Mouse (Mus musculus) MEL (cell line): Measurements from ENCODE around the gene Hemk1. TPM values are rescaled to one million over a fixed set of nuclear protein-coding genes. Genes with fewer than 3 reads are reported as not detected.
A peak's percentile ranks its signal among the peaks of the same experiment; 100 is the strongest.

Experiments used
- DNase-seq: peaks from one replicate; pipeline ENCODE4 v3.0.0; 2011; ENCODE audit warnings: low read depth, low spot score
- H3K27ac ChIP-seq: 2 replicates; pipeline ENCODE4 v1.5.1; 2012; ENCODE audit warnings: low read depth, mild to moderate bottlenecking, control low read depth, low read length, moderate library complexity; ENCODE audit not compliant: control insufficient read depth
- H3K27me3 ChIP-seq, 2 experiments: fragments of 150-350 bp in 1 of 2; sonication (generic) in 1 of 2; 2 replicates each; pipeline ENCODE4 v1.6.1; 2012; ENCODE audit warnings: low read length in 2 of 2, mild to moderate bottlenecking in 2 of 2, improper control_type of control experiment in 1 of 2, moderate library complexity in 1 of 2; ENCODE audit not compliant: insufficient read depth in 2 of 2, control insufficient read depth in 1 of 2
- H3K36me3 ChIP-seq, 2 experiments: 2 replicates each; pipeline ENCODE4 v1.6.1; 2012 to 2014; ENCODE audit warnings: low read length in 2 of 2, improper control_type of control experiment in 1 of 2, inconsistent platforms in 1 of 2, mild to moderate bottlenecking in 1 of 2; ENCODE audit not compliant: insufficient read depth in 2 of 2, control insufficient read depth in 1 of 2
- H3K4me1 ChIP-seq, 2 experiments: fragments of 150-350 bp in 1 of 2; sonication (generic) in 1 of 2; 2 replicates each; pipeline ENCODE4 v1.6.1; 2012; ENCODE audit warnings: low read length in 2 of 2, improper control_type of control experiment in 1 of 2, mild to moderate bottlenecking in 1 of 2; ENCODE audit not compliant: insufficient read depth in 2 of 2, control insufficient read depth in 1 of 2
- H3K4me3 ChIP-seq, 2 experiments: fragments of 150-350 bp in 1 of 2; sonication (generic) in 1 of 2; 2 replicates each; pipeline ENCODE4 v1.5.1; 2012; ENCODE audit warnings: low read depth in 2 of 2, low read length in 2 of 2, mild to moderate bottlenecking in 2 of 2, moderate library complexity in 2 of 2, control low read depth in 1 of 2, improper control_type of control experiment in 1 of 2; ENCODE audit not compliant: control insufficient read depth in 1 of 2, insufficient read depth in 1 of 2
- H3K79me2 ChIP-seq: 2 replicates; pipeline ENCODE4 v1.6.1; 2012; ENCODE audit warnings: mild to moderate bottlenecking, low read length, moderate library complexity; ENCODE audit not compliant: control insufficient read depth, poor library complexity, insufficient read depth
- H3K9ac ChIP-seq: 2 replicates; pipeline ENCODE4 v1.6.1; 2012; ENCODE audit warnings: low read depth, mild to moderate bottlenecking, control low read depth, low read length, moderate library complexity; ENCODE audit not compliant: control insufficient read depth, poor library complexity, severe bottlenecking
- H3K9me3 ChIP-seq: fragments of 150-350 bp; sonication (generic); replicated peaks from 2 replicates; pipeline ENCODE4 v1.6.1; 2012; ENCODE audit warnings: mild to moderate bottlenecking, low read length, improper control_type of control experiment, moderate library complexity; ENCODE audit not compliant: insufficient read depth
- EP300 ChIP-seq, 2 experiments: IDR thresholded peaks; 2 replicates each; pipeline ENCODE4 v1.6.1; 2011; ENCODE audit warnings: improper control_type of control experiment in 2 of 2, low read length in 2 of 2, low read depth in 1 of 2, mild to moderate bottlenecking in 1 of 2
- GABPA ChIP-seq: IDR thresholded peaks from 2 replicates; pipeline ENCODE4 v1.6.1; 2012; ENCODE audit warnings: low read depth, mild to moderate bottlenecking, inconsistent platforms, low read length, improper control_type of control experiment, moderate library complexity
- HCFC1 ChIP-seq: IDR thresholded peaks from 2 replicates; pipeline ENCODE4 v1.6.1; 2012; ENCODE audit warnings: low read depth, mild to moderate bottlenecking, inconsistent platforms, low read length, improper control_type of control experiment, moderate library complexity
- MAFK ChIP-seq: IDR thresholded peaks from 2 replicates; pipeline ENCODE4 v1.6.1; 2011; ENCODE audit warnings: low read depth, mild to moderate bottlenecking, low read length, improper control_type of control experiment, borderline replicate concordance
- MXI1 ChIP-seq: IDR thresholded peaks from 2 replicates; pipeline ENCODE4 v1.6.1; 2011; ENCODE audit warnings: mild to moderate bottlenecking, low read depth, low read length, improper control_type of control experiment
- NELFE ChIP-seq: IDR thresholded peaks from 2 replicates; pipeline ENCODE4 v1.6.1; 2011; ENCODE audit warnings: low read depth, low read length, improper control_type of control experiment
- POLR2AphosphoS5 ChIP-seq: IDR thresholded peaks from 2 replicates; pipeline ENCODE4 v1.6.1; 2012; ENCODE audit warnings: low read depth, borderline replicate concordance, mild to moderate bottlenecking, inconsistent platforms, low read length, moderate library complexity, mixed read lengths
- UBTF ChIP-seq: IDR thresholded peaks from 2 replicates; pipeline ENCODE4 v1.6.1; 2012; ENCODE audit warnings: low read depth, mild to moderate bottlenecking, inconsistent platforms, low read length, improper control_type of control experiment, moderate library complexity, borderline replicate concordance; ENCODE audit not compliant: insufficient read depth
- ZC3H11A ChIP-seq: IDR thresholded peaks from 2 replicates; pipeline ENCODE4 v1.6.1; 2012; ENCODE audit warnings: low read depth, mild to moderate bottlenecking, inconsistent platforms, low read length, improper control_type of control experiment
- polyA plus RNA-seq, 2 experiments: library from polyadenylated mRNA; stranded (reverse) in 1 of 2; unstranded in 1 of 2; fragments of >175 nt in 1 of 2; fragments of >200 nt in 1 of 2; gene quantifications; 2 replicates each; pipeline versions ENCODE4 v1.2.1 to v1.2.4; 2012; ENCODE audit warnings: low replicate concordance in 2 of 2, low read depth in 1 of 2; ENCODE audit not compliant: insufficient read length in 2 of 2, insufficient read depth in 1 of 2, missing spikeins in 1 of 2
- total RNA-seq: library from RNA; depleted of rRNA; stranded (reverse); fragments of 300-350 nt; gene quantifications from 2 replicates; pipeline ENCODE4 v1.2.3, GENCODE M21; 2012; rRNA removed

Gene Hemk1
- total and polyA plus RNA-seq, 3 experiments: 7.5 to 11.8 TPM; not detected in 1

DNA sequence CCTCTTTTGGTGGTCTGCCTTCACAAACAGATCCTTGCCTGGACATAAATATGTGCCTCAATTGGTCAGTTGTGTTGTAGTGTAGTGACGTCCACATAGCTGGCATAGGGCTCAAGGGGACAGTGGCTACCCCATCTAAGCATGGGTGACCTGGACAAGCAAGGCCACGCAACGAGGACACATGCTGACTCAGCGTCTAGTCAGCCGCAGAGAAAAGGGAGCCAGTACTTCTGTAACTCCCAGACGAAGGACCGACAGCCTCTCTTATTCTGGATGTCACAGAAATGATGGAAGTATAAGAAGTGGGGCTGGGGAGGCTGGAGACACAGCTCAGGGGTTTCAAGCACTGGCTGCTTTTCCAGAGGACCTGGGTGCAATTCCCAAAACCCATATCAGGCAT lies 60.5 kb downstream of the Hemk1 start:
- no peak overlapping the region for H3K4me3 ChIP-seq
- H3K4me1 ChIP-seq: peaks cover 17 to 33% of the 10 kb centered on the region in 2 experiments
- H3K9ac ChIP-seq: no peak overlapping the region
- H3K27me3 ChIP-seq: no peaks in the 10 kb centered on the region
- H3K79me2 ChIP-seq: no peaks in the 10 kb centered on the region
- no peak overlapping the region for H3K27ac ChIP-seq
- peaks cover 0 to 20% of the 10 kb centered on the region in 2 experiments; a peak in 2 of 4 replicates for H3K36me3 ChIP-seq
- TF ChIP-seq UBTF (no peak), HCFC1 (no peak), MXI1 (no peak), GABPA (no peak), MAFK (0 out of 2 replicates have a peak, but pooled peaks have one; percentile 45), ZC3H11A (no peak), NELFE (no peak), POLR2AphosphoS5 (no peak), EP300 (IDR thresholded peaks at IDR 0.05; ENCODE audit: low read depth in 1 of 2, low read length in 2 of 2) (no peak)
- no peaks in the 10 kb centered on the region for H3K9me3 ChIP-seq
- no peak for DNase-seq

Other genes starting within 250 kb of the Hemk1 start
- gene Dock3, start 106.4 kb downstream of the Hemk1 start, total RNA-seq: 0.08 TPM in 1 of 2 replicates, not detected in the other
- gene Dock3, start 106.4 kb downstream of the Hemk1 start, polyA plus RNA-seq: under 1 TPM in 1 of 2 experiments, not detected in 1; 0.03 TPM
- 36.0 and 49.9 TPM in 2 replicates for gene Mapkapk3, start 48.5 kb downstream of the Hemk1 start, total RNA-seq
- 10 to 100 TPM in 1 of 2 experiments, not detected in 1; 42.3 TPM for gene Mapkapk3, start 48.5 kb downstream of the Hemk1 start, polyA plus RNA-seq
- gene Cish, start 42.3 kb downstream of the Hemk1 start, total RNA-seq: 5.1 and 10.0 TPM in 2 replicates
- gene Cish, start 42.3 kb downstream of the Hemk1 start, polyA plus RNA-seq: 10 to 100 TPM in 1 of 2 experiments, not detected in 1; 24.5 TPM
- 0.35 and 0.36 TPM in 2 replicates for gene 6430571L13Rik, start 2.3 kb upstream of the Hemk1 start, total RNA-seq
- gene 6430571L13Rik, start 2.3 kb upstream of the Hemk1 start, polyA plus RNA-seq: under 1 TPM in 1 of 2 experiments, not detected in 1; 0.35 TPM
- 0.20 TPM in 1 of 2 replicates, not detected in the other for gene Cacna2d2, start 61.3 kb upstream of the Hemk1 start, total RNA-seq
- under 1 TPM in 1 of 2 experiments, not detected in 1; 0.67 TPM for gene Cacna2d2, start 61.3 kb upstream of the Hemk1 start, polyA plus RNA-seq
- gene Tmem115, start 195.6 kb upstream of the Hemk1 start, total RNA-seq: 26.0 and 34.6 TPM in 2 replicates
- 10 to 100 TPM in 1 of 2 experiments, not detected in 1; 39.3 TPM for gene Tmem115, start 195.6 kb upstream of the Hemk1 start, polyA plus RNA-seq
- 38.1 and 38.3 TPM in 2 replicates for gene Cyb561d2, start 203.8 kb upstream of the Hemk1 start, total RNA-seq
- gene Cyb561d2, start 203.8 kb upstream of the Hemk1 start, polyA plus RNA-seq: 10 to 100 TPM in 1 of 2 experiments, not detected in 1; 37.8 TPM
- 23.2 and 25.4 TPM in 2 replicates for gene Nprl2, start 203.9 kb upstream of the Hemk1 start, total RNA-seq
- 10 to 100 TPM in 1 of 2 experiments, not detected in 1; 30.2 TPM for gene Nprl2, start 203.9 kb upstream of the Hemk1 start, polyA plus RNA-seq
- 0.26 and 0.31 TPM in 2 replicates for gene Zmynd10, start 208.9 kb upstream of the Hemk1 start, total RNA-seq
- gene Zmynd10, start 208.9 kb upstream of the Hemk1 start, polyA plus RNA-seq: under 1 TPM in 1 of 2 experiments, not detected in 1; 0.85 TPM
- gene Rassf1, start 213.2 kb upstream of the Hemk1 start, total RNA-seq: 40.6 and 48.0 TPM in 2 replicates
- 10 to 100 TPM in 1 of 2 experiments, not detected in 1; 56.9 TPM for gene Rassf1, start 213.2 kb upstream of the Hemk1 start, polyA plus RNA-seq
- gene Tusc2, start 224.9 kb upstream of the Hemk1 start, total RNA-seq: 29.9 and 36.2 TPM in 2 replicates
- gene Tusc2, start 224.9 kb upstream of the Hemk1 start, polyA plus RNA-seq: 10 to 100 TPM in 1 of 2 experiments, not detected in 1; 48.9 TPM
- gene Hyal2, start 229.6 kb upstream of the Hemk1 start, total RNA-seq: 24.8 and 32.0 TPM in 2 replicates
- gene Hyal2, start 229.6 kb upstream of the Hemk1 start, polyA plus RNA-seq: 10 to 100 TPM in 1 of 2 experiments, not detected in 1; 31.3 TPM
- 1.1 and 1.3 TPM in 2 replicates for gene Hyal1, start 238.6 kb upstream of the Hemk1 start, total RNA-seq
- 1 to 10 TPM in 1 of 2 experiments, not detected in 1; 3.4 TPM for gene Hyal1, start 238.6 kb upstream of the Hemk1 start, polyA plus RNA-seq
- gene Naa80, start 240.5 kb upstream of the Hemk1 start, total RNA-seq: 14.3 and 15.1 TPM in 2 replicates
- gene Naa80, start 240.5 kb upstream of the Hemk1 start, polyA plus RNA-seq: 10 to 100 TPM in 1 of 2 experiments, not detected in 1; 74.0 TPM
- gene Hyal3, start 242.5 kb upstream of the Hemk1 start, total RNA-seq: 1.8 and 2.3 TPM in 2 replicates
- 1 to 10 TPM in 1 of 2 experiments, not detected in 1; 6.8 TPM for gene Hyal3, start 242.5 kb upstream of the Hemk1 start, polyA plus RNA-seq
- gene Ifrd2, start 249.3 kb upstream of the Hemk1 start, total RNA-seq: 136 and 147 TPM in 2 replicates
- gene Ifrd2, start 249.3 kb upstream of the Hemk1 start, polyA plus RNA-seq: 100 to 1,000 TPM in 1 of 2 experiments, not detected in 1; 292 TPM